Mouse (Mus musculus) adrenal gland, adult 18-20 months (tissue): ENCODE measurements around the gene Hebp1. TPM values are rescaled to one million over a fixed set of nuclear protein-coding genes. Genes with fewer than 3 reads are reported as not detected.

Experiments used
- DNase-seq, 2 experiments: peaks; one replicate each; pipeline ENCODE4 v3.0.0; 2021 to 2022; ENCODE audit warnings: low spot score in 2 of 2
- total RNA-seq, 2 experiments: library from RNA; stranded (reverse); gene quantifications; 1 replicate in 1 of 2; 2 replicates in 1 of 2; pipeline ENCODE4 v1.2.3; 2021

The Hebp1 gene
- total RNA-seq, 2 experiments from 2014 or later: 17.3 to 46.7 TPM

GRCm38 (mm10) chr6:135133486-135133885 lies 64.3 kb downstream of the Hebp1 start:
- no peak for DNase-seq

- DNase-seq: no peak
Observed at GRCm38 (mm10) chr6:135133086-135133485, 64.7 kb downstream of the Hebp1 start.

DNA sequence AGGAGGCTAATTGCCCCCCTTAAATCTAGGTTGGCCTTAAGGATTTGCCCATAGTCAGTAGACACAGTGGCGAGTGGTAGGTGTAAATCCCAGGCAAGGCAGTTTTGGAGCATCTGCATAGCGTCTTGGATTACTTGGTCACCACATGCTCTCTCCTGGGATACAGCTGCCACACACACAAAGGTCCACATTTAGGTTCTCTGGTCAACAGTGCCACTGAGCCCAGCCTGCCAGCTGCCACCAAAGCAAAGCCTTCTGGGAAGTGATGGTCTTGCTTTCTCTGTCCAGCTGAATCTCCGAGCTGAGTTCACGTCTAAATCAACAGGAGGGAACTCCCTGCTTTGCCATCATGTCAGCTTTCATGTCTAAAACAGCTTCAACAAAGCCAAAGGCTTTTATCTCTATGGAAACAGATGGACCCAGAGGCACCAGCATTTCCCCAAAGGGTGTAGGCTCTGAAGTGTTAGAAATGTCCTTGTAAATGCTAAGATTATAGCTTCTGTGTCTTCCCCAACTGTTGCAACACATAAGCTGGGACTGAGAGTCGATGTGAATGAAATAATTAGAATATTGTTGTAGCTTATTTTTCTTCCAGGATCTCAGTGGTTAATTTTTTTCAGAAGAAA lies 73.0 kb downstream of the Hebp1 start:
- no peak for DNase-seq

DNA sequence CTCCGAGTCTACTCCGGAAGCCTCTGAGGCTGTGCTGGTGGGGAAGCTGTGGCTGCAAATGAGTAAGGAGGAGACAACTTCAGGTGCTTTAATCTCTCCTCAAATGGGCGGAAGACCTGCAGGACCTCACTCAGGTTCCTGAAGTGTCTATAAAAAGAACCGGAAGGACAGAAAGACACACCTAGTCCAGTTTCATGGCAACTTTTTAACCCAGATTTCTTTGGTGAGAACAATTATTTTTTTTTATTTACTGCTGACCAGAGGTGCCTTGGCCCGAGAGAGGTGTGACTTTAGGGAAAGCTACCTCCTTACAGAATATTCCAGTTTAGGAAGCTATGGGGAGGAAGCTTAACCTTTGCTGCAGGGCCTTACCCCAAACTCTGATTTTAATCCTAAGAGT lies 79.6 kb downstream of the Hebp1 start, which contains the start of gene Gprc5d:
Gprc5d (minus strand) TSS at position 101 of the 400 bp plus-strand sequence.
- no peak for DNase-seq

DNA sequence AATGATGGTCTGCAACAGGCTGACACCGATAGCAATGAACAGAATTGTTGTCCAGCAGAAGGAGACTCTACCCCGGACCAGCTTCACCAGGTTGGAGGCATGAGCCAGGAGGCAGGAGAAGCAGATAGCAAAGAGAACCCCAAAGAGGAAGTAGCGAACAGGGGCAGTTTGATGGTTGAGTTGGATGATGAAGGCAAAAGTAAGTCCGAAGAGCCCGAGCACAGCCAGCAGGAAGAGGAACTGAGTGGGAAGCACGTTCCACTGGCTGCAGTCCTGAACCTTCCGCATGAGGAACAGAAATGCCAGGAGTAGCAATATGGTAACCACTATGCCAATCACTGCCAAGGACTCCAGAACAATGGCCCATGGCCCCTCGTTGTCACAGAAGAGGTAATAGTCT lies 81.3 kb downstream of the Hebp1 start:
- no peak for DNase-seq

DNA sequence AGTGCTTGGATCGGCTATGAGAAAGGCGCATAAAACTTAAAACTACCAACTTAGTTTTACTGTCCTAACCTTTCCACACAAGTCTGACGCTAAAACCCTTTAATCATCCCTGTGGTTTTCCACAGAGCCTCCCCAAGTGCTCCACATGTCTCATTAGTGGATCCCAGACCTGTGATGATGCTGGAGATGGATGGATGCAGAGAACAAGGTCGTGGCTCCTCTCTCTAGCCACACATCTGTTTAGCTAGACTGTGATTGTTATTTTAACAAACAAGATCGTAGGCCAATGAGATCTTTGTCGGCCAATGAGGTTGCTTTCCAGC lies 84.7 kb downstream of the Hebp1 start:
- DNase-seq: no peak

- peak in 1 of 2 experiments; percentile 10 for DNase-seq
Observed at GRCm38 (mm10) chr6:135112411-135113113, 85.3 kb downstream of the Hebp1 start.

GRCm38 (mm10) chr6:135107014-135107413 lies 90.8 kb downstream of the Hebp1 start:
- no peak for DNase-seq

DNA sequence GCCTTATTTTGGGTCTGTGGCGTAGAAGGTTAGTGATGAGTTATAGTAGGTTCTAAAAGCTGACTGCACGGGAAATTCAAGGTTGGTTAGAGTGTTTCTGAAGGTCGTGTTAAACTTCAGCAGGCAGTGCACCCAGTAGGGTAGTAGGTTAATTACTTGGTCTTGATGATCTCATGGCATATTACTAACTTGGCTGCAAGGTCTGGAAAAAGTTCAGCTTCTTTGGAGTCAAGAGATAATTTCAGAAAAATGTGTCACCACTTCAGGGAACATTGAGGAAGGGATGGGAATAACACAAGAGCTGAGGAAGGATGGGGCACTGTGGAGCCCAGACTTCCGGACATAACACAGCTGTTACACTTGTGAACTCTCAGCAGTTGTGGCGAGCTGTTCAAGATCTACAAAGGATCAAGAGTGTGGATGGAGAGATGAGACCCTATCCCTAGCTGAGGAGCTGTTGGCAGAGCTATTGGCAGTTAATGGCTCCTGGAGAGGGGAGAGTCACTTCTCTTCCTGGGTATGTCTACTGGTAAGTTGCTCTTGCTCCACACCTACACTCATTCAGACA lies 95.0 kb downstream of the Hebp1 start:
- no peak for DNase-seq

GRCm38 (mm10) chr6:135100787-135101472 lies 96.9 kb downstream of the Hebp1 start:
- DNase-seq: no peak

DNA sequence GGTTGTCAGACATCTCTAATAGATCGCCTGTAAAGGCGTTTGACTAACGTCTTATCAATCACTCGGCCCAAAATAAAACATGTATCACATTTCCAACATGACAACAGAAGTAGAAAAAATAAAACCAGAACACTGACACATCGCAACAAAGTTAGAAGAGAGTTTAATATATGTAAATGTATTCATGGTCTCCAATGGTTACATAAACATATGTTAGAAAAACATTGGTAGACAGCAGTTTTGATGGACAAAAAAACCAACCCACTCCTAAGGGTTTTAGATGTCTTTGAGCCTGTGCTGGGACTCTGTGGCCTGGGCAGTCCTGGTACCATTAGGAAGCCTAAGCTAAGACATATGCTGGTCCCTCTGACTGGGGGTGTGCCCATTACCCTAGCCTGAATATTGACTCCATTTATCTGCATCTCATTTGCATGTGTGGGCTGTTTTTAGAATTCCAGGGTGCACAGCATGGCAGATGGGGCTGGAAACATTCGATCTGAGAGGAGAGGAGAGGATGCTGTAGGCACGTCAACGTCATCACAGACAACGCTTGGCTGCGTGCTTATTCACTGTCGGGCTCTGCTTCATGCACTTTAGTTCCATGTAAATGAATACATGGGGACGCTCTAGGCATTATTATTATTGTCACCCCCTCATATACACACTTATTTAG lies 104.9 kb downstream of the Hebp1 start:
- DNase-seq: no peak

DNA sequence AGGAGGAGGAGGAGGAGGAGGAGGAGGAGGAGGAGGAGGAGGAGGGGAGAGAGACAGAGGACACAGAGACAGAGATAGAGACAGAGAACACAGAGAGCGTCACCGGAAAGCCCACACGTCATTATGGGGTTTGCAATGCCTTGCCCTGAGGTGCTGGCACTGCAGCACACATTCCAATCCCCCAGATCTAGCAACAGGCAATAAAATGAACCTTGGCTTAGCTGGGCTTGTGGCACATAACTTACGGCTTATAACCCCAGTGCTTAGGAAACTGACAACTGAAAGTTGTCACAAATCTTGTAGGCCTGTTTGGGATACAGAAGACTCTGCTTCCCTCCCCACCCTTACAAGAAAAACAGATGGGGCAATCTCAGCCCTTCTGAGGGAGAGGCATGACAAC lies 107.2 kb downstream of the Hebp1 start:
- no peak for DNase-seq

DNA sequence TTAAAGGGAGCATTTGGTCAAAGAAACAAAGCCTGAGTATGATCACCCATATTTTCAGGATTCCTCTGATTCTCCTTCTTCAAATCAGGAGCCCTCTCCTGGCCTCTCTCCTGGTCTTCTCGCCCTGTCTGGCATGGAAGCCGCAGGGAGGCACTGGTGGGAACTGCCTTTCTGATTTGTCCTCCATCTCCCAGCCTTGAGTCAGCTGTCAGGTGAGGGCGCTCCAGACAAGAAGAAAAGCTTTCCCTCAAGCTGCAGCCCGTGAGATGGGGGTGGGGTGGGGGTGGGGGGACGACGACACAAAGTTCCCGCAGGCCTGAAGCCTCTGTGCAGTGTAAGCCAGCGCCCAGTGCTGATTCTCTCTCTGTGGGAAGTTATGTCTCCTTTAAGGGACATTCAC lies 108.0 kb downstream of the Hebp1 start:
- no peak for DNase-seq

DNA sequence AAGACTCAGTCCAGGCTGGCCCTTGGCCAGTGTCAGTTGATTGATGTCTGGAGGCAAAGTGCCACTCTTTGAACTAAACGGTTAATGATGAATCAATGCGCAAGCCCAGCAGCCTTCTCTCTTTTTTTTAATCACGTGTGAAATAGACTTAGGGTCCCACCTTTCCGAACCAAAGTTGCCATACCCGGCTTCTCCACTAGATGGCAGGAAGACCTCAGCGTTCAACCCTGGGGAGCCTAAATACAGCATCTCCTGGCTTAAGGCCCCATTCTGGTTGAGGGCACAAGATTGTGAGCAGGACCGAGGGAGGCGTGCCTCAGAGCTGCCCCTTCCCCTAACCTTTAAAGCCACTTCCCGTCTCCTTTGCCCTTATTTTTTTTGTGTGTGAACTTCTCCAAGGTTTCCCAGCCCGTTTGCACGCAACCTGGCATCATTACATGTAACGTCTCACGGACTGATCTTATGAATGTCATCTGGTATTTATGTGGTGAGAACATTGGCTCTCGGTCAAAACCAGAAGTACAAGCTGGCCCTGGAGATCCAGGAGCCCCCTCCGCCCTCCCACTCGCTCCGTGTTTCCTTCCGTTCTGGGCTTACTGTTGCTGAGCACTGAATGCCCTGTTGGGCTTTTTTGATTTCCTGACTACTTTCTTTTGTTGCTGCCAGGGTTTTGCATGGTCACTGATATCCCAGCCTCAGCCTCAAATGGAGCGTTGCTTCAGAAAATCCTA lies 109.9 kb downstream of the Hebp1 start:
- DNase-seq: peak; percentile 72 to 73

Other genes with a start within 250 kb of the Hebp1 start
- gene Apold1, start 216.3 kb downstream of the Hebp1 start, total RNA-seq: 10 to 100 TPM in 1 of 2 experiments, 1 to 10 TPM in 1; 3.8 to 12.2 TPM
- gene Ddx47, start 186.4 kb downstream of the Hebp1 start, total RNA-seq: 10 to 100 TPM; 61.2 to 62.1 TPM
- 1 to 10 TPM; 1.1 to 3.5 TPM for gene Gprc5a, start 132.4 kb downstream of the Hebp1 start, total RNA-seq
- not detected for gene Gprc5d, start 79.7 kb downstream of the Hebp1 start, total RNA-seq
- 10 to 100 TPM; 14.7 to 16.9 TPM for gene Fam234b, start within 50 bp of the Hebp1 start, total RNA-seq
- gene Gsg1, start 56.3 kb upstream of the Hebp1 start, total RNA-seq: not detected
- gene Pbp2, start 112.4 kb upstream of the Hebp1 start, total RNA-seq: not detected
- gene Emp1, start 164.5 kb upstream of the Hebp1 start, total RNA-seq: 10 to 100 TPM; 21.7 to 53.4 TPM